Mouse (Mus musculus) stomach, postnatal 0 days (tissue): Measurements from ENCODE around the gene Syce3.

ENCODE experiments used
- CTCF ChIP-seq: IDR thresholded peaks from 2 replicates; pipeline ENCODE4 v1.5.1; 2016; ENCODE audit warnings: antibody characterized with exemption, low read depth, mild to moderate bottlenecking, moderate library complexity
- EP300 ChIP-seq: optimal IDR thresholded peaks from 2 replicates; pipeline ENCODE3; 2016; ENCODE audit warnings: antibody characterized with exemption

- TF ChIP-seq CTCF = no peak
- no peak for TF ChIP-seq EP300
Measured at GRCm38 (mm10) chr15:89406691-89407090, 3.6 kb downstream of the Syce3 start.
